ENCODE assay signal across 11 mouse cellular contexts in genomic region chr2:163574321-163574720, GRCm38 (mm10).
"Had no signal": no experiment of that assay in that cellular context is flagged by ENCODE, and none has a peak within 500 bp of the region (broad histone marks: within the 10 kb centered on the region; RNA-seq: fewer than 3 reads in every experiment).

No protein-coding gene starts in this region.

- H3K36me3 ChIP-seq: limb, embryonic 12.5 days; midbrain, embryonic 13.5 days; neural tube, embryonic 15.5 days had no signal

- DNase-seq: kidney, adult 8-10 months; liver, embryonic 13.5 days; lung, adult 2 months; lung, postnatal 36 days; right cerebral cortex, adult 18-20 months; right cerebral cortex, postnatal 25 days; spleen, adult 18-20 months had no signal

- H3K27me3 ChIP-seq: limb, embryonic 12.5 days; liver, embryonic 13.5 days; midbrain, embryonic 13.5 days; neural tube, embryonic 15.5 days had no signal

- H3K4me3 ChIP-seq: layer of hippocampus, adult 2 months; limb, embryonic 12.5 days; liver, embryonic 13.5 days; midbrain, embryonic 13.5 days; neural tube, embryonic 15.5 days had no signal

- H3K27ac ChIP-seq: layer of hippocampus, adult 2 months; limb, embryonic 12.5 days; liver, embryonic 13.5 days; midbrain, embryonic 13.5 days; neural tube, embryonic 15.5 days had no signal

- H3K4me1 ChIP-seq: limb, embryonic 12.5 days; midbrain, embryonic 13.5 days; neural tube, embryonic 15.5 days had no signal
